Mouse (Mus musculus): ENCODE results near the gene Tssc4.
A peak's percentile ranks its signal among the peaks of the same experiment; 100 is the strongest.

The Tssc4 gene

GRCm38 (mm10) chr7:143044826-143045206, 24.2 kb upstream of the Tssc4 start:
- DNase-seq (ENCODE audit: low spot score), result no peak

DNA sequence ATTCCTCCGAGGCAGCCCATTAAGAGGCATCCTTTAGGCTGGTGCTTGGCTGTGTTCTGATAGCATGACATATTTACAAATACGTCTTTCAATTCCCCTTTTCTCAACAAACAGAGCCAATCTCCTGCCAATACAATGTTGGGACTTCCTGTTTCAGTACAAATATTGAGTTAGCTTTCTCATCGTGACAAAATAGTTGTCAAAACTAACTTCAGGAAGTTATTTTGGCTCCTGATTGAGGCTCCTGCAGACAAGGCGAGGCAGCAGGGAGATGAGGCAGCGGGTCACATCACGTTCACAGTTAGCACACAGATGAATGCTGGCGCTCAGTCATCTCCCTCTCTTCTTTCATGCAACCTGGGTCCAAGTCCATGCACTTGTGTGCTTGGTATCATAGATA, 22.7 kb upstream of the Tssc4 start:
- no peak for DNase-seq (ENCODE audit: low spot score)

- no peak for DNase-seq (ENCODE audit: low spot score)
Measured at GRCm38 (mm10) chr7:143049331-143049730, 19.7 kb upstream of the Tssc4 start.

GRCm38 (mm10) chr7:143049841-143050816, 18.9 kb upstream of the Tssc4 start:
- no peak for DNase-seq (ENCODE audit: low spot score)

DNA sequence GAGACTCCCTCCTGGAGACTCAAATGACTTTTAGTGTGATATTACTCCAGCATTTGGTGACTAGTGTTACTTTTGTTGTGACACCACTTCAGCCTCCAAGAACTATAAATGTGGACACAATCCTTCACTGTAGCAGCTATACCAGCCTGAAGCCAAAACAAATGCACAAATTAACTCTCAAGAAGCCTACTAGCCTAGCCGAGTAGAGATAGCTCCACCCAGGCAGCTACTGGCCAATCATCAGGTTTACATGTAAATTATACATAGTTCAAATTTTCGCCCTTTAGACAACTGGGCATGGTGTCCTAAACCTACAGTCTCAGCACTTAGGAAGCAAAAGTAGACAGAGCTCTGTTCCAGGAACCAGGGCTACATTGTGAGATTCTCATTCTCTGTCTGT, 17.7 kb upstream of the Tssc4 start:
- DNase-seq (ENCODE audit: low spot score), result no peak

- peak; percentile 66 for DNase-seq (ENCODE audit: low spot score)
Measured at GRCm38 (mm10) chr7:143052626-143053007, 16.4 kb upstream of the Tssc4 start, which contains the start of gene Cd81. Gene Cd81, plus strand, starts transcription at chr7:143052739.

DNA sequence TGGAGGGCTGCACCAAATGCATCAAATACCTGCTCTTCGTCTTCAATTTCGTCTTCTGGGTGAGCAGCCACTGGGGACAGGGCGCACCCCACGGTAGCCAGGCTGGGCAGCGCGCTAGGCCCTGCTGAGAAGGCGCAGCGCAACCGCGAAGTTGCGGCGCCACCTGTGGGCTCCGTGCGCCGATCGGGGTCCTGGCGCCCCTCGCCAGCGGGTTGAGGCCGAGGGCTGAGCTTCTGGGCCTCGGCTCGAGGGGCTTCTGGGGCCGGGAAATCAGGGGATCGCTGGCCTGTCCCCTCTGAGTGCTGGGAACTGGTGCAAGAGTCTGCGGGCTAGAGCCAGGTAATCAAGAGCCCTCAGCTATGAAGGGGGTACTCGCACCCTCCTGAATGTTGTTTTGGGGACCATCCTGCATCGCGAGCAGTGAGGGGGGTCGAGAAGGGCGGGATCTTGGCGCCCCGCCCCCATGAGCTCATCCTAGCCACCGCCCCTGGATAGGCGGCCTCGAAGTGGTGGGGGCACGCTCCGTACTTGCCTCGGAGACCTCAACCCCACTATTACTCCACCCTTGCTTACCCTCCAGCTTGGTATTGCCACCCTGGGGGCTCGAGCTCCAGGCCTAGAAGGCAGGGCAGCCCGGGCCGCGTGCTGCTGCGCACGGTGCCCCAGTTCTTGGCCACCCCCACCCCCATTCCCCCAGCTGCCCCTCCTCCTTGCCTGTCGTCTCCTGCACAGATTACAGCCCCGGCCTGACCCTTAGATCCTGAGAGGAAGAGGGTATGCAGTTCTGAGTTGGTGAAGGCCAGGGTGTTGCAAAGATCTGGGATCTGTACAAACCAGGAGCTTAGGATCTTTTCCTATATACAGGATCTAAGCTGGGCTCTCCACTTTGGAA, 15.8 kb upstream of the Tssc4 start:
- DNase-seq (ENCODE audit: low spot score), result peak; percentile 57

DNA sequence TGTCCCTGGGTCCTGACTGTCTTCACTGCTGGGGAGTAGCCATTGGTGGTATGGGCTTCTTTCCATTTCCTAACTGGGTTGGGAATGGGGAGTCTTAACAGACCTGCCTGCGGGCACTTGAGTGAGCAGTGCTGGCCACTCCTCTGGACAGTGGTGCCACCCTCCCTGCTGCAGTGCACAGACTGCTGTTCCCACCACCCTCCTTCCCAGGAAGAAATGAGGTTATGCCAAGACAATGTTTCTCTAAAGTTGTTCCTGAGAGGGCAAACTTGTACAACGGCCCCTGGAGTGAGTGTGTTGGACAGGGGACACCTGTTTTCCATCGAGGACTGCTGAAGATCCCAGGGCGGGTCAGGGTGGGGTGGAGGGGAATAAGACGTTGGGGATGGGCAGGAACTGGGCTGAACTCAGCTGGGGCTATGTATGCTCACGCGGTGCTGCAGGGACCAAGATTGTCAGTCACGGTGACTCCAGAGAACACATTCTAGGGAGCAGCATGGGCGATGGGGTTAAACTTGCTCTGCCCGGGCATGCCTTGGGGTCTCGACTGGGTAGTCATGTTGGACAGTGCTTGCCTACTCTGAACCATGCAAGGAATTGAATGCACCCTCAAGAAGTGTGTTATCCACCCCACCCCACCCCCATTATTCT, 15.0 kb upstream of the Tssc4 start:
- no peak for DNase-seq (ENCODE audit: low spot score)

DNA sequence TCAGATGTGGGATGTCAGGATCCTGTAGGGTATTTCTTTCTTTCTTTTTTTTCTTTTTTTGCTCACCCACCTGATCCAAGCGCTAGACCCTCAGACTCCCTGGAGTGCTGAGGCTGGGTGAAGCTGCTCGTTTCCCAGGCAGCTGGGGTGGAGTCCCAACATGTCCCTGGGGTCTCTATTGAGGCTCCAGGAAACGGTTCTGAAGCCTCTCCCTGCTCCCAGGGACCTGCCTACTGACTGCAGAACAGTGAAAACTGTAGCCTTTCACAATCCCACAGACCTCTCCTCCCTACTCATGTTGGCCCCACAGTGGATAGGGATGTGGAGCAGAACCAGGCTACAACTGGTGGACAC, 14.5 kb upstream of the Tssc4 start:
- DNase-seq (ENCODE audit: low spot score), result no peak

DNA sequence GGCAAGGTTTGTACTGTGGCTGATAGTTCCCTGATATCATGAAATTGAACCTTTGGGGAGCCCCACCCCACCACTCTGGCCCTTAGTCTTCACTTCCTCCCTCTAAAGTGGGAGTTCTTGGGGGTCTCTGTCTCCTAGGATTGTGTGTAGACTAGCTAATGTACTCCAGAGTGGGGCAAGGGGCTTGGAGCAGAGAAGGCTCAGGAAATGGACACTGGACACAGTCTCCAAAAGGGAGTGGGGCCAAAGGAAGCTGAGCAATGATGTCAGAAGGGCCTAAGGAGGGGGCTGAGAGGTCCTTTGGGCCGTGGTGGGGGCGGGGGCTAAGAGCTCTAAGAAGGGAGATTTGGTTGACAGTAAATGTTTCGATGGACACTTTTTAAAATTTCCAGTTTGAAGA, 14.0 kb upstream of the Tssc4 start:
- DNase-seq (ENCODE audit: low spot score), result no peak

- DNase-seq (ENCODE audit: low spot score), result no peak
Measured at GRCm38 (mm10) chr7:143055499-143056186, 13.4 kb upstream of the Tssc4 start.

- no peak for DNase-seq (ENCODE audit: low spot score)
Measured at GRCm38 (mm10) chr7:143057023-143057422, 12.0 kb upstream of the Tssc4 start.

DNA sequence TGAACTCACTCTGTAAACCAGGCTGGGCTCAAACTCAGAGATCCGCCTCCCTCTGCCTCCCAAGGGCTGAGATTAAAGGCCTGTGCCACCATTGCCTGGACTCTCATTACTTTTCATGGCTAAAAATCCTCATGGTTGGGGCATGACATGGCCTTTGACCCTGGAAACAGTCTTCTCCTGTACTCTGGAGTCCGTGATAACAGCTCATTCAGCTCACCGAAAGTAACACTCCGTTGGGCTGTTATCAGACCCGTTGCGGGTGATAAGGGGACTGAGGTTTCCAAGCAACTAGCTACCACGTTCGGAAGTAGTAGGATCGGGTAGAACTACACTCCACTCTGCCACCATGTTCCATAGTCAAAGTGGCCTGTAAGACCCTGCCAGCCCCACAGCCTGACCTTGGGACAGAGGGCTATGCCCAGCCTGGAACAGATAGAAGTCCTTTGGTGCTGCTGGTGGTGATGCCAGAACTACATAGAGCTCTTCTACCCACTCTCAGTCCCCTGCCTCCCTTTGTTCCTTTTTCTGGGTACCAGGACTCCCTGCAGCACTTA, 11.3 kb upstream of the Tssc4 start:
- DNase-seq (ENCODE audit: low spot score), result no peak

GRCm38 (mm10) chr7:143058221-143058697, 10.8 kb upstream of the Tssc4 start:
- no peak for DNase-seq (ENCODE audit: low spot score)

- no peak for DNase-seq (ENCODE audit: low spot score)
Measured at GRCm38 (mm10) chr7:143059202-143059870, 9.7 kb upstream of the Tssc4 start.

- DNase-seq (ENCODE audit: low spot score), result no peak
Measured at GRCm38 (mm10) chr7:143062704-143063103, 6.3 kb upstream of the Tssc4 start.

DNA sequence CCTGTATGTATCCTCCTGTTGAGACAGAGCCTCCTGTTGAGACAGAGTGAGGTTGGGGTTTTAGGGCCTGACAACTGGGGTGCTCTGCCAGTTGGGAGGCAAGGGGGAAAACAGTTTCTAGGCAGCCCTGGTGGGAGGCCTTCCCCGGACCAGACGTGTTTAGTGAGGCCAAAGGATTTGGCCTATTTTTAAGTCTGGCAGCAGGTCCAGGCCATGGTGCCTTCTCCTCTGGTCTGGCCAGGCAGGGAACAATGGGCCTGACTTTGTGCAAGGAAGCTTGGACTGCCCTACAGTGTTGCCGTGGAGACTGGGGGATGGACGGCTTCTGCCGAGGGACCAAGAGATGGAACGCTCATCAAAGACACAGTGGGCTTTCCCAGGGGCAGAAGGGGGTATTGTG, 4.8 kb upstream of the Tssc4 start:
- DNase-seq (ENCODE audit: low spot score), result no peak

DNA sequence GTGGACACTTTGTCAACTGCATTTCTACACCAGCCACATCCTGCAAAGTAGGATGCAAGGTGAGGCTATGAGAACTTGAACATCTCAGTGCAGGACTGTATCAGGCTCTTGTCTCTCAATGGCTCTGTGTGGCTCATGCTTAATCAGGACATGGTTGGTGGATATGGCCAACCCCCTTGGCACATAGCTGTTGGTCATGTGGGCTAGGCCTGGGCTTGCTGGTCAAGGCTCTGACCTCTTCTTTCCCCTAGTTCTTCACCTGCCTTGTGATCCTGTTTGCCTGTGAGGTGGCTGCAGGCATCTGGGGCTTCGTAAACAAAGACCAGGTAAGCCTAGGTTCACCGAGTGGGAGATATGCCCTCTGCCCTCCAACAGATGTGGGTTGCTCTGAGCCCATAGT, 3.4 kb upstream of the Tssc4 start:
- DNase-seq (ENCODE audit: low spot score), result no peak

GRCm38 (mm10) chr7:143067469-143067868, 1.6 kb upstream of the Tssc4 start:
- DNase-seq (ENCODE audit: low spot score), result no peak

- no peak for DNase-seq (ENCODE audit: low spot score)
Measured at GRCm38 (mm10) chr7:143067897-143068296, 1.2 kb upstream of the Tssc4 start.
